Mouse (Mus musculus): ENCODE results near the gene Ptma. TPM values are rescaled to one million over a fixed set of nuclear protein-coding genes. Genes with fewer than 3 reads are reported as not detected.
A peak's percentile ranks its signal among the peaks of the same experiment; 100 is the strongest.
"Not testable (repeated sequence)": the region's sequence is repeated elsewhere in the genome, so short reads cannot be mapped to it uniquely, and the experiment has no call there.

The Ptma gene
- polyA plus RNA-seq, 1 experiment from 2014 or later, result 2,088 TPM

DNA sequence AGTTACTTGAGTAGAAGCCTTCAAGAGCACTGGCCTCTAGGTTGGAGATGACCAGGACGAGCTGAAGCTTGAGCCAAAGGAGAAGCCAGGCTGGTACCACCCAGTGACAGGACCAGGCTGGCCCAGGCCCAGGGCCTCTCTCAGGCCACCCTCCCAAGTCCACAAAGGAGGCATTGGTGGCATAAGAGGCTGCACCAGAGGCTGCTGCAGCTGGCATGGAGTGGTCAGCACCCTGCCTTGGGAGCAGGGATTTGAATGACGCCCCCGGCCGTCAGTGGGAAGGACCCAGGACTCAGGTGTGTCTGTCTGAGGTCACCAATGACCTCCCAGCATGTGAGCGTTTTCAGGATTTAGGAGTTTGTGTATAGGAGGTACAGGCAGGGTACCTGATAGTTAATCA is 18.7 kb upstream of the Ptma start:
- Histone ChIP-seq H3K36me3 (no peaks in the 10 kb centered on the region), H3K4me3 (no peak overlapping the region), H3K9ac (no peak overlapping the region), H3K4me1 (peaks cover 58% of the 10 kb centered on the region), H3K27ac (no peak overlapping the region), H3K27me3 (no peaks in the 10 kb centered on the region), H3K4me2 (no peak overlapping the region), H3K9me3 (no peaks in the 10 kb centered on the region)
- no peak for ATAC-seq (ENCODE audit: insufficient number of reproducible peaks, low FRiP score, low TSS enrichment, low read depth)
- WGBS, result 85% methylated on average over 5 of the region's 5 CpGs

DNA sequence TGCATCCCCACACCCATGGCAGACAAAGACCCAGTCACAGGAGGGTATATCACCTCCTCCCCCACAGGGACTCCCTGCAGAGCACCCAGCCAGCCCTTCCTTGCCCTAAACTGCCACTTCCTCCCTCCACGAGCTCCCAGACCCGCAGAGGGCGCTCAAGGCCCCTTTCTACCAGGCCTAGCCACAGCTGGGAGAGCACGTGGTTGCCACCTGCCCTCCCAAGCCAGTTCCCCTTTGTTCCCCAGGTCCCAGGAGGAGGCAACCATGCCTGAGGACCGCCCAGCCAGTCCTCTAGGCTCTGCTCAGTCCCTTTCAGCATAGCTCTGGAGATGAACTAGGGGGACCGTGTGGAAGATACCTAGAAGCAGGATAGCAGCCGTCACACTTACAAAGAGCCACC is 17.1 kb upstream of the Ptma start:
- Histone ChIP-seq H3K27me3 (no peaks in the 10 kb centered on the region), H3K9ac (no peak overlapping the region), H3K4me2 (no peak overlapping the region), H3K9me3 (no peaks in the 10 kb centered on the region), H3K36me3 (no peaks in the 10 kb centered on the region), H3K4me3 (no peak overlapping the region), H3K4me1 (peaks cover 47% of the 10 kb centered on the region), H3K27ac (peak overlapping the region; percentile 29; the same call in 1 of the 2 replicates)
- 11% methylated on average over 7 of the region's 7 CpGs for WGBS
- ATAC-seq (ENCODE audit: insufficient number of reproducible peaks, low FRiP score, low TSS enrichment, low read depth), result no peak

GRCm38 (mm10) chr1:86510266-86510665 is 16.3 kb upstream of the Ptma start:
- Histone ChIP-seq H3K27me3 (no peaks in the 10 kb centered on the region), H3K4me1 (peaks cover 38% of the 10 kb centered on the region), H3K4me3 (no peak overlapping the region), H3K27ac (no peak overlapping the region), H3K36me3 (no peaks in the 10 kb centered on the region), H3K9me3 (no peaks in the 10 kb centered on the region), H3K9ac (no peak overlapping the region), H3K4me2 (no peak overlapping the region)
- no peak for ATAC-seq (ENCODE audit: insufficient number of reproducible peaks, low FRiP score, low TSS enrichment, low read depth)
- WGBS, result 98% methylated on average over 1 of the region's 1 CpGs

GRCm38 (mm10) chr1:86510676-86511441 is 15.7 kb upstream of the Ptma start:
- Histone ChIP-seq H3K9ac (no peak overlapping the region), H3K4me2 (no peak overlapping the region), H3K27ac (no peak overlapping the region), H3K4me1 (peaks cover 34% of the 10 kb centered on the region), H3K27me3 (no peaks in the 10 kb centered on the region), H3K36me3 (no peaks in the 10 kb centered on the region), H3K4me3 (no peak overlapping the region), H3K9me3 (no peaks in the 10 kb centered on the region)
- WGBS, result 75% methylated on average over 9 of the region's 9 CpGs
- no peak for ATAC-seq (ENCODE audit: insufficient number of reproducible peaks, low FRiP score, low TSS enrichment, low read depth)

GRCm38 (mm10) chr1:86512154-86512720 is 14.3 kb upstream of the Ptma start:
- no peak overlapping the region for H3K9ac ChIP-seq
- no peaks in the 10 kb centered on the region for H3K9me3 ChIP-seq
- ATAC-seq (ENCODE audit: insufficient number of reproducible peaks, low FRiP score, low TSS enrichment, low read depth), result no peak
- H3K27ac ChIP-seq, result 0 out of 2 replicates have a peak overlapping the region, but pooled peaks have one; percentile 23
- H3K4me2 ChIP-seq, result no peak overlapping the region
- no peaks in the 10 kb centered on the region for H3K27me3 ChIP-seq
- no peaks in the 10 kb centered on the region for H3K36me3 ChIP-seq
- 61% methylated on average over 4 of the region's 4 CpGs for WGBS
- peaks cover 30% of the 10 kb centered on the region for H3K4me1 ChIP-seq
- H3K4me3 ChIP-seq, result no peak overlapping the region

DNA sequence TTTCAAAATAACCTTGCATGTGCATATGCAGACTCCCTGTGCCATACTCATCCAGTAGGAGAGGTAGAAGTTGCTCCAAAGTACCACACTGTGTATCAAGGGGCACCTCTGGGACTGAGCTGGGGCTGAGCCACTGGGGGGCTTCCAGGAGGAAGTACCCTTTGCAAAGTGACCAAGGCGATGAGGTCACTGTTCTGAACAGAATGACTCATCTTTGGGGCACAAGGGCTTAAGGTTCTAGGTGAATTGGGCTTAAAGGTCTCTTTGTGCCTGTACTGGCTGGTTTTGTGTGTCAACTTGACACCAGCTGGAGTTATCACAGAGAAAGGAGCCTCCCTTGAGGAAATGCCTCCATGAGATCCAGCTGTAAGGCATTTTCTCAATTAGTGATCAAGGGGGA is 13.5 kb upstream of the Ptma start:
- not testable (repeated sequence) for H3K9ac ChIP-seq; H3K9me3 ChIP-seq; H3K4me3 ChIP-seq; H3K27me3 ChIP-seq; H3K4me2 ChIP-seq; H3K36me3 ChIP-seq; ATAC-seq (ENCODE audit: insufficient number of reproducible peaks, low FRiP score, low TSS enrichment, low read depth); H3K27ac ChIP-seq
- H3K4me1 ChIP-seq, result peaks cover 30% of the 10 kb centered on the region
- 77% methylated on average over 1 of the region's 1 CpGs for WGBS

DNA sequence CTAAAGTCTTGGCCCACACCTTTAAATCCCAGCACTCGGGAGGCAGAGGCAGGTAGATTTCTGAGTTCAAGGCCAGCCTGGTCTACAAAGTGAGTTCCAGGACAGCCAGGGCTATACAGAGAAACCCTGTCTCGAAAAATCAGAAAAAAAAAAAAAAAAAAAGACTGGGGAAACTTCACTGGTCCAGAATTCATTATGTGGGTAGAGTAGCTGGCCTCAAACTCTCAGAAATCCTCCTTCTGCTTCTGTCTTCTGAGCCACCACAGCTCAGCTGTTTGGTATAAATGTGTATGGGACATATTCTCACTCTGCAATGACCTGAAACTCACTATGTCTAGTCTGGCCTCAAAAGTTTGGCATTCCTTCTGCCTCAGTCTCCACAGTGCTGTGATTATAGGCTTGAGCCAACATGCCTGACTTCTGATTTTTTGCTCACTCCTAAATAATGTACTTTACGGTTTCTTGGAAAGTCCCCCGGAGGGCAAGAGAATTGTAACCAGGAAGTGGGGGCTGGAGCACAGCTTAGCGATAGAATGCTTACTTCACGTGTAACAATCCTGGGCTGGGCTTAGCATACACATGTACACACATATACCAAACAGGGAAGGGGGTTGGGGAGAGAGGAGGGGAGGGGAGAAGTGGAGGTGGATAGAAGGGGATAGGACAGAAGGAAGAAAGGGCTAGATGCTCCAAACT is 10.7 kb upstream of the Ptma start:
- no peak for ATAC-seq (ENCODE audit: insufficient number of reproducible peaks, low FRiP score, low TSS enrichment, low read depth)
- 30% methylated on average over 6 of the region's 6 CpGs for WGBS
- H3K27ac ChIP-seq, result peak overlapping the region; percentile 47; the same call in 1 of the 2 replicates
- no peaks in the 10 kb centered on the region for H3K36me3 ChIP-seq
- H3K4me3 ChIP-seq, result no peak overlapping the region
- H3K4me1 ChIP-seq, result peaks cover 21% of the 10 kb centered on the region
- H3K4me2 ChIP-seq, result no peak overlapping the region
- H3K27me3 ChIP-seq, result no peaks in the 10 kb centered on the region
- no peaks in the 10 kb centered on the region for H3K9me3 ChIP-seq
- H3K9ac ChIP-seq, result no peak overlapping the region

- no peak overlapping the region for H3K27ac ChIP-seq
- no peak overlapping the region for H3K9ac ChIP-seq
- no peaks in the 10 kb centered on the region for H3K27me3 ChIP-seq
- H3K4me3 ChIP-seq, result no peak overlapping the region
- no peak for ATAC-seq (ENCODE audit: insufficient number of reproducible peaks, low FRiP score, low TSS enrichment, low read depth)
- H3K4me1 ChIP-seq, result peaks cover 16% of the 10 kb centered on the region
- no peaks in the 10 kb centered on the region for H3K36me3 ChIP-seq
- no peaks in the 10 kb centered on the region for H3K9me3 ChIP-seq
- no peak overlapping the region for H3K4me2 ChIP-seq
- 70% methylated on average over 3 of the region's 3 CpGs for WGBS
Measured at GRCm38 (mm10) chr1:86517076-86517475, 9.4 kb upstream of the Ptma start.

DNA sequence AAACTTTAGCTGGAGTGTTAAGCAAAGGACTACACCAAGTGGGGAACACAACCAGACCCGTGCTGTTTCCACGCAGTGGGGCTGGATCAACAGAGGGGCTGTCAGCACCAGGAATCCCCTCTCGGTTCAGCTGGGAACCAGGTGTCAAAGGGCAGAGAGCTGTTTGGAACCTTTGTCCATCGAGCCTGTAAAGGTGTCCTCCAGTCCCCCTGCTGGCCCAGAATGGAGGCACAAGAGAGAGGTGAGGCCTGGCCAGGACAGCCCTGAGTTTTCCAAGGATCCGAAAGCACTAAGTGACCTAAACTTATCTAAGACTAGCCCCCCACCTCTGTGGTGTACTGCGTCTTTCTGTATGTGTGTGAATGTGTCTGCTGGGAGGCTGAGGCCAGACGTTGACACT is 6.2 kb upstream of the Ptma start:
- Histone ChIP-seq H3K9me3 (no peaks in the 10 kb centered on the region), H3K4me2 (no peak overlapping the region), H3K27ac (no peak overlapping the region), H3K4me3 (no peak overlapping the region), H3K9ac (no peak overlapping the region), H3K36me3 (no peaks in the 10 kb centered on the region), H3K27me3 (no peaks in the 10 kb centered on the region), H3K4me1 (peaks cover 34% of the 10 kb centered on the region)
- no peak for ATAC-seq (ENCODE audit: insufficient number of reproducible peaks, low FRiP score, low TSS enrichment, low read depth)
- 40% methylated on average over 7 of the region's 7 CpGs for WGBS

- H3K4me2 ChIP-seq, result no peak overlapping the region
- ATAC-seq (ENCODE audit: insufficient number of reproducible peaks, low FRiP score, low TSS enrichment, low read depth), result no peak
Measured at GRCm38 (mm10) chr1:86522286-86522871, 4.1 kb upstream of the Ptma start.

DNA sequence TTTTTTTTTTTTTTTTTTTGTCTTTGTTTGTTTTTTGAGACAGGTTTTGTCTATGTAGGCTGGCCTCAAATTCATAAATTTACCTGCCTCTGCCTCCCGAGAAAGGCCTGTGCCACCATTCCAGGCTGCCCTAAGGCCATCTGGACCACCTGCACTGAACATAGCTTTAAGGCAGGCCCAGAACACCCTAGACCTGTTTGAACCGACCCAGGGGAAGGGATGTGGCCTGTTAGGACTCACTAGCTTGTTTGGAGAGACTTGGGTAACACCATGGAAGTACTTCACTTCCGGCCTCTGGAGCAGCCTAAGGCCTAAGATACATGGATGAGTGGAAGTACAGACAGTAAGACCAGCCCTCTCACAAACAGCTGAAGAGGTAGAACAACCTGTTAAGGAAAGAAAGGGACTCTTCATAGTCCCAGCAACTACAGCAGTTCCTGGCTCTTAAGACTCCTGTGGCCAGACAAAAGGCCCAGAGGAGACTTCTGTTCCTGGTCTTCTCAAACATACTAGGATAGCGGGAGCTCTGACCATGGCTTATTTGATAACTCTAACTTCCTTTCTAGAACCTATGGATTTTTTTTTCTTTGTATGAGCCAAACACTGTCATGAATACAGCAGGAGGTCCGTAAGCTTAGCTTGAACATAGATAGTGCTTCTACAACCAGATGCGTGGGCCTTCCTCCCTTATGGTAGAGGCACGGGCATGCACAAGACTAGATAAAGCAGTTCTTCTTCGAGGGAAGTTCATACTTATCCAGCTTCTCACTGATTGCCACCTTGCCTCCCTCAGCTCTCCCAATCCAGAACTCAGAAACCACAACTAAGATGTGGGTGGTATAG is 2.5 kb upstream of the Ptma start:
- WGBS, result 81% methylated on average over 8 of the region's 8 CpGs
- no peaks in the 10 kb centered on the region for H3K27me3 ChIP-seq
- ATAC-seq (ENCODE audit: insufficient number of reproducible peaks, low FRiP score, low TSS enrichment, low read depth), result no peak
- H3K4me1 ChIP-seq, result peaks cover 32% of the 10 kb centered on the region
- H3K36me3 ChIP-seq, result peaks cover 4% of the 10 kb centered on the region; the same call in 1 of the 2 replicates
- H3K27ac ChIP-seq, result peak overlapping the region; percentile 100
- no peak overlapping the region for H3K9ac ChIP-seq
- no peaks in the 10 kb centered on the region for H3K9me3 ChIP-seq
- H3K4me3 ChIP-seq, result no peak overlapping the region
- H3K4me2 ChIP-seq, result peak overlapping the region; percentile 69

More at GRCm38 (mm10) chr1:86522286-86522871, 4.1 kb upstream of the Ptma start:
- Histone ChIP-seq H3K4me3 (no peak overlapping the region), H3K9me3 (no peaks in the 10 kb centered on the region), H3K27ac (peak overlapping the region; percentile 85), H3K4me1 (peaks cover 28% of the 10 kb centered on the region), H3K36me3 (no peaks in the 10 kb centered on the region), H3K9ac (no peak overlapping the region), H3K27me3 (no peaks in the 10 kb centered on the region)
- WGBS, result 31% methylated on average over 7 of the region's 7 CpGs
